Mouse (Mus musculus): ENCODE data around the gene Fzd4. TPM values are rescaled to one million over a fixed set of nuclear protein-coding genes. Genes with fewer than 3 reads are reported as not detected.
A peak's percentile ranks its signal among the peaks of the same experiment; 100 is the strongest.

Gene Fzd4
- total RNA-seq, 2 experiments from 2014 or later: 22.0 to 39.9 TPM

GRCm38 (mm10) chr7:89401136-89401858 is 2.9 kb upstream of the Fzd4 start:
- no peak for DNase-seq

GRCm38 (mm10) chr7:89401936-89402335 is 2.2 kb upstream of the Fzd4 start:
- no peak for DNase-seq

DNA sequence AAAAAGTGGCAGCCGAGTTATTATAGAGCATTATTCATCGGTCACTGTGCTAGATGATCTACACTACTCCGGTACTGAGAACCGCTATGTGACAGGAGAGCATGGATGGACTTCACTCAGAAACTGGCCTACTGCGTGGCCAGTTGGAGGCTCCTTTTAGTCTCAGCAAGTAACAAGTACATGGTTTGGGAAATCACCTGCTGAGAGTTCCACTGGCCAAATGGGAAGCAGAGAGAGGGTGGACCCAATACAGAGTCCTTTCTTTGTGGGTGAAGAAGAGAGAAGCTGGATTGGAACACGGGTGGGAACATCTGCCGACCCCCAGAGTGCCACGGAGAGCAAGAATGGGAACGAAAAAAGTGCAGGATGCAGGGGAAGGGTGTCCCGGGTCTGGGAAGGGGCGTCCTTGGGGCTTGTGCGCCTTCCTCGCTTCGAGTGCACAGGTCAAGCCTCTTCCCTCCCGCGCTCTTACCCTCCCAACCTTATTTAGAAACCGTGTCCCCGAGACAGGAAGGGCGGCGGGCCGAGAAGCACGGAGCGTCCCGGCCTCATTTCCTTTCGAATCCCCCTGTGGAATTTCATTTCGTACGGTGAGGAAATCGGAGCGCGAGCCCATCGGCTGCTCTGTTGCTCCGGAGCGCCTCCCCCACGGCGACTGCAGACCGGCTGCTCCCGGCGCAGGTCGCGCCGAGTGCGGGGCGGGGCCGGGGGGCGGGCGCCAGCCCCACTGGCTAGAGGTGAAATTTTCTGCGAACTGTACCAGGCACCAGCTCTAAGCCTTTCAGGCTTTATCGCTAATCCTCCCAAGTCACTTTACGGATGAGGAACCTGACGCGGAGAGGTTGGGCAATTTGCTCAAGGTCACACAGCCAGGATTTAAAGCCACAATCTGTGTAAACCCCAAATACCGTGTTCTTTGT is 842 bp upstream of the Fzd4 start:
- DNase-seq: peak; percentile 89

DNA sequence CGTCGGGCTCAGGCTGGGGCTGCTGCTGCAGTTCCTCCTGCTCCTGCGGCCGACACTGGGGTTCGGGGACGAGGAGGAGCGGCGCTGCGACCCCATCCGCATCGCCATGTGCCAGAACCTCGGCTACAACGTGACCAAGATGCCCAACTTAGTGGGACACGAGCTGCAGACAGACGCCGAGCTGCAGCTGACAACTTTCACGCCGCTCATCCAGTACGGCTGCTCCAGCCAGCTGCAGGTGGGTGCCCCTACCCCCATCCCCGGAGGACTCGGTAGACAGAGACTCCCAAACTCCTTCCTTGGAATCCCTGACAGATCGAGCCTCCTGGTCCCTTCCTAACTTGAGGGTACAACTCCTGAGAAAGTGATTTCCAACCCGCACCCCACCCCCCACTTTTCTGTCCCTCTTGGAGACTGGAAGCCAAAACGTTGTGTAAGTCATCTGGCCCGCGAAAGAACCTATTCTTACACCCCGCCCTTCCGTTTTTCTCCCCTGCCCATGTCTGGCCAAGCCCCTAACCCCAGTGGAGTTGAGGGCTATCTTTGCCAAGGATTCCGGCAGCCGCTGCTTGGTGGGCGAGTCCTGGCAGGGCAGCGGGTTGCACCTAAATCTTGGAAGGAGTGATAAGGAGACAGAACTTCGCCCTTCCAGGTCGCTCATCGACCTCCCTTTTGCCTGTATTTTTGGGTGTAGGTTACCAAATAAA is 732 bp downstream of the Fzd4 start:
- peak; percentile 72 for DNase-seq

- no peak for DNase-seq
Observed at GRCm38 (mm10) chr7:89406011-89406410, 1.9 kb downstream of the Fzd4 start.

GRCm38 (mm10) chr7:89407006-89407940 is 3.1 kb downstream of the Fzd4 start:
- no peak for DNase-seq

GRCm38 (mm10) chr7:89410294-89410693 is 6.1 kb downstream of the Fzd4 start:
- DNase-seq: no peak

GRCm38 (mm10) chr7:89411346-89411745 is 7.2 kb downstream of the Fzd4 start:
- DNase-seq: no peak

- DNase-seq: no peak
Observed at GRCm38 (mm10) chr7:89412094-89412493, 7.9 kb downstream of the Fzd4 start.

GRCm38 (mm10) chr7:89416027-89416426 is 11.9 kb downstream of the Fzd4 start:
- no peak for DNase-seq

GRCm38 (mm10) chr7:89417707-89418106 is 13.6 kb downstream of the Fzd4 start:
- DNase-seq: no peak

- DNase-seq: no peak
Observed at GRCm38 (mm10) chr7:89418127-89418653, 14.0 kb downstream of the Fzd4 start.

DNA sequence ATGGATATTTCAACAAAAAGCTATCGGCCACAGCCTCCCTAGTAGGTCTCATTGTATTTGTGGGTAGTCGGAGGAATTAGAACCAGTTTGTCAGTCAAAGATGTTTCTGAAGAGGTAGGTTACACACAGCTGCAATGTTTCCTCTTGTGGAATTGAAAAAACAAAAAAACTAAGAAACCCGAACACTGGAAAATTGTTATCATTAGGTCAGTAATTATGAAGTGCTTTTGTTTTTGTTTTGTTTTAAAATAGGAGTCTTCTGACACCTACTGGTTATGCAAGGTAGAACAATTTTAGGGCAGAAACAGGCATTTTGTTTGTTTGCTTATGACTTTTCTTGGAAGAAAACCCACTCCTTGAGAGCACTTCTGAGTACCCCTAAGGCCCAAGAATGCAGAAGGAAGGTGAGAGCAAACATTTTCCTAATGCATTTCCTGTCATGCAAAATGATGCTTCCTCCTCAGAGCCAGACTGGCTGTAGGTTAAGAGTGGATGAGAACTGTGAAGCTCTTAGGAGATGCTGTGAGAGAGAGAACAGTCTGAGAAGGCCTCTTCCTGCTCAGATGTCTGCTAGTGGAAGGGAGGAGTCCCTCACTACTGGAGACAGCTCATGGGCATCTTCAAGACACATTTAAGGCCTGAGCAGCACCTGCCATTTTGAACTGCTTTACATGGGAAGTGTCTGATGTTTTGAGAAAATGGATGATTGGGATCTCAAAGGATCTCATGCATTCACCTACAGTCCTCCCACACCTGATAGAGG is 14.9 kb downstream of the Fzd4 start:
- DNase-seq: no peak

DNA sequence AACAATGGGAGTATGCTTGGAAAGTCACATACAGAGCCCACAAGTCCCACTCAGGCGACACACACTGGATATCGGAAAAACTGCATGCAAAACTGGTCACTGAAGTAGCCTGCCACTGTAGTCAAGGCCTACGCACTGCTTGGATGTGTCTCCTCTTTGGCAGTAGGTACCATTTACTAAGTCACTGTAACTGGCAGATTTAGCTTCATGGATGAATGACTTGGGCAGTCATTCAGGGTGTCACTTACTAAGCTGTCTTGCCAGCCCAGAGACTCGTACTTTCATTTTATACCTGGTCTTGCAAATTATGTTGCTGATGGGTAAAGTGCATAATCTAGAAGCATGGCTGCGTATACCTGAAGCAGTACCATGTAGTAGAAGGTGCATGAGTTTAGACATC is 17.1 kb downstream of the Fzd4 start:
- no peak for DNase-seq

- no peak for DNase-seq
Observed at GRCm38 (mm10) chr7:89422650-89423049, 18.5 kb downstream of the Fzd4 start.

GRCm38 (mm10) chr7:89423194-89423593 is 19.0 kb downstream of the Fzd4 start:
- no peak for DNase-seq

GRCm38 (mm10) chr7:89423688-89424255 is 19.6 kb downstream of the Fzd4 start:
- DNase-seq: no peak

GRCm38 (mm10) chr7:89424659-89425058 is 20.5 kb downstream of the Fzd4 start:
- no peak for DNase-seq

DNA sequence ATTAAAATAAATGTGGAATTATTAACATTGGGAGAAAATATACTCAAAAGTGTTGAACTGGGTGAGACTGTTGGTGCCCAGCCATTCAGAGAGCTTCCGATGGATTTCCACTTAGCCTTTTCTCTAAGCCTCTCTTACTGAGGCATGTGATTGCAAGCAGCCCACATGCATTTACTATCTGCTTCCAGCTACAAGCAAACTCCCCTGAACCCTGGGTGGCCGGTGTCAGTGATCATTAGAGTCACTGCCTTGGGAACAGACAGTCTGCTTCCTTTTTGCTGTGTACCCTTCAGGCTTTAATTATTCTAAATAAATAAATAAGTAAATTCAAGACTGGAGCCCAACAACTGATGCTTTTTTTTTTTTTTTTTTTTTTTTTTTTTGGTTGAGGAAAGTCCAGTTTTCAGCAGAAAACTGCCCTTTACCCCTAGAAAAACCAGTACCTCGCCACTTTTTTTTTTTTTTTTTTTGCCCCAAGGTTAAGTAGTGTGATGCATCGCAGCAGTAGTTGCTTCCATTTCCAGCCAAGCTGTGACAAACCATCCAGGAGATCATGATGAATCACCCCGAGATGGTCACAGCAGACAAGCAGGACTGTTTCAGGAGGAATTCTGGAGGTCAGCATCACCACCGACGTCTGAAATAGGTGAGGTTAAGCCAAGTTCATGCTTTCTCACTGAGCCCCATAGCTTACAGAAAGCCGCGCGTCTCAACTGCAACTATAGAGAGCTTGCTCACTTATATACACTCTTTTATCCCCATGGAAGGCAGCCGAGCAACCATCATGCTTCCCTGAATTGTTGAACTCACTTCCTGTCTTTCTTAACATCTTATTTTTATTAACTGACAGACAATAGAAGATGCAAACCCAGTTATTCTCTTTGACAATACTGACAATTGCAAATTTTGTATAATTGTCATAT is 21.9 kb downstream of the Fzd4 start:
- DNase-seq: no peak

Data from gastrocnemius, postnatal 25 days (tissue).